Mouse (Mus musculus) left cerebral cortex, postnatal 25 days (tissue): ENCODE results near the gene Suclg2. TPM values are rescaled to one million over a fixed set of nuclear protein-coding genes. Genes with fewer than 3 reads are reported as not detected.

ENCODE experiments used
- DNase-seq, 2 experiments: peaks; one replicate each; pipeline ENCODE4 v3.0.0; 2022; ENCODE audit warnings: low spot score in 2 of 2, mixed read lengths in 1 of 2
- intact Hi-C: fragments of 180-260 bp; cut with DNase I; formaldehyde crosslinking; loops from one replicate; pipeline ENCODE4 v1.15.1; 2025
- total RNA-seq, 2 experiments: library from RNA; stranded (reverse); gene quantifications; 2 replicates each; pipeline ENCODE4 v1.2.3; 2021

Suclg2 gene
- total RNA-seq, 2 experiments from 2014 or later: 15.5 to 17.1 TPM

DNA sequence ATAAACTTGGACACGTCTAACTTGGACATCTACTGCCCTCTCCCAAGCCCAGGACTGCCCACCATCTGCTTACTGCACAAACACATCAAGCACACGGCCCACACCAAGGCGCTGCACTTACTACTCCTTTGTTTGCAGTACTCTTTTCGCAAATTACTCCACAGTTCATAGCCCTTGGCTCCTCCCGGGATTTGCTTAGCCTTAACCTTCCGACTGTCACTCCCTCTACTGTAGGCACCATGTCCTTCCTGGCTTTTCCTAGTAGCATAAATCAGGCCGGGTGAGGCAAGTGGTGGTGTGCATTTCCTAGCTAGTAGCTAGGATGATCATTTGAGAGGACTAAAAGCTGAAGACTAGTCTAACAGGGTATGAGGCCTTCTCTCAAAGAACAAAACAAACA is 16.8 kb downstream of the Suclg2 start:
- intact Hi-C loops: loop anchor here (10.0 kb wide), 1 partner anchor 477 kb away; no protein-coding TSS in a partner anchor
- no peak for DNase-seq

DNA sequence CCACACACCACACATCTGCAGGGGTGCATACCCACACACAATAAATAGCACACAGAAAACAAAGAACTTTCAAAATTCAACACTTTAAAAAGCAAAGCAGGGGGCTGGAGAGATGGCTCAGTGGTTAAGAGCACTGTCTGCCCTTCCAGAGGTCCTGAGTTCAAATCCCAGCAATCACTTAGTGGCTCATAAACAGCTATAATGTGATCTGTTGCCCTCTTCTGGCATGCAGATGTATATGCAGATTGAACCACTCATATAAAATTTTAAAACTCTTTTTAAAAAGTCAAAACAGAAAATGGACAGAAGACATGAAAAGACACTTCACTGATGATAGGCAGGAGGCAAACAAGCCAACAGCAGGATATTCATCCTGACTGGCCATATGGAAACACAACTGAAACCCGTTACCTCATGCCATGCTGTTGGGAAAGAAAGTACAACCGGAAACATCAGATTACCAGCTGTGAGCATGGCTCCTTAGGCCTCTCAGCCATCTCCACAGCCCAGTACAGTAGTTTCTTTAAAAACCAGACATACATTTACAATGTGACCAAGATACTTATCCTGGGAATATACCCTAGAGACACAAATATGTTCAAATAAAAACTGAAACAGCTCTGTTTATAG is 17.5 kb downstream of the Suclg2 start:
- no peak for DNase-seq

GRCm38 (mm10) chr6:95700191-95700590 is 18.4 kb downstream of the Suclg2 start:
- intact Hi-C loops: loop anchor here (10.0 kb wide), 1 partner anchor 475 kb away; no protein-coding TSS in a partner anchor
- no peak for DNase-seq

More for the DNA sequence above, 17.5 kb downstream of the Suclg2 start:
- intact Hi-C loops: loop anchor here (10.0 kb wide), 1 partner anchor 476 kb away; no protein-coding TSS in a partner anchor

- DNase-seq: no peak
- intact Hi-C loops: no loop called here
Observed at GRCm38 (mm10) chr6:95699326-95699725, 19.3 kb downstream of the Suclg2 start.

GRCm38 (mm10) chr6:95698536-95699162 is 20.0 kb downstream of the Suclg2 start:
- no peak for DNase-seq
- intact Hi-C loops: no loop called here

DNA sequence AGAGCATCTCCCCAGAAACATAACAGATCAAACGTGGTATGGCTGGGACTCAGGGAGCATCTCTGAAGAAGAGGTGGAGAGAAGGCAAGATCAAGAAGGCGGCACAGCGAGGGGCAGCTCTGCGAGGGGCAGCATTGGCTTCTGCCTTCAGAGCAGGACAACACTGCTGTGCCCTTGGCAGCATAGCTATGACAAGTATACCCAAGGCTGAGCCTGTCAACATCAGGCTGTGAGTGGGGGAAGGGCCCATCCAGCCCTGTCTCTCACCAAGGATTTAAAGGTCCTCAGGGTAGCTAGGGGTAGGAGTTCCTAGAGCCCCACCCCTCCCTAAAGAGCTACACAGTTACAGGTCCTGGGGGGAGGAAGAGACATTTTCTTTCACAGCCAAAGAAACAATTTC is 23.7 kb downstream of the Suclg2 start:
- no peak for DNase-seq
- intact Hi-C loops: no loop called here

- no peak for DNase-seq
- intact Hi-C loops: no loop called here
Observed at GRCm38 (mm10) chr6:95685242-95685641, 33.4 kb downstream of the Suclg2 start.

- intact Hi-C loops: no loop called here
- DNase-seq: no peak
Observed at GRCm38 (mm10) chr6:95679718-95680117, 38.9 kb downstream of the Suclg2 start.

DNA sequence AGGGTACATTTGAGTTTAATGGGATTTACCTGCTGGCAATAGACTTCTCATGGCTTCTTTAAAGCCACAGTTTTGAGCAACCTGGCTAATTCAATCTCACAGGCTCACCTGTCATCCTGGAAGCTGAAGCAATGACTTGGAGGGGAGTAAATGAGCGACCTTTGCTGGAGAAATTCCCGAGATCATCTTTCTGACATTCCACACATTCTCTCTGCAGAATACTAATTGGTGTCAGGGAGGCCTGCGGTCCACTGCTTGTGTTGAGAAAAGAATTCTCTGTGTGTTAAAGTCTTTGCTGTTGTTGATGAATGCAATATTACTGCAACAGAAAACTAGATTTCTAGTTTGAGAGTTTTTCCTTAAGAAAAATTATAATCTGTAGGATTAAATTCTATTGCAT is 39.3 kb downstream of the Suclg2 start:
- intact Hi-C loops: no loop called here
- no peak for DNase-seq

DNA sequence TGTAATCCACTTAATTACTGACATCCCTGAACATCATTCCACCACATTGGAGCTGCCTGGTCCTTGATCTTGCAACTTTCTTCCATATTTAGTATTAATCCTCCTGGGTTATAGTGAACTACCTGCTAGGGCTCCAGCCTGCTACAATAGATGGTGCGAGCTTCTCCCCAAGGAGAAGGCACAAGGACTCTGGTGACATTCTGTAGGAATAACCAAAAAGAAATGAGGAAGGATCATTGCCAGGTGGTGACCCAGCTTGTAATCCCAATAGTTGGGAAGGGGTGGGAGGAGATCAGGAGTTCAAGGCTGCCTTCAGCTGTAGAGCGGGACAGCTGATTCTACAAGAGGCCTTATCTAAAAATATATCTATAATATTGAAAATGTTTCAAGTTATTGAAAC is 41.6 kb downstream of the Suclg2 start:
- intact Hi-C loops: no loop called here

GRCm38 (mm10) chr6:95676439-95676838 is 42.2 kb downstream of the Suclg2 start:
- intact Hi-C loops: no loop called here
- no peak for DNase-seq

More for the DNA sequence above, 41.6 kb downstream of the Suclg2 start:
- no peak for DNase-seq

DNA sequence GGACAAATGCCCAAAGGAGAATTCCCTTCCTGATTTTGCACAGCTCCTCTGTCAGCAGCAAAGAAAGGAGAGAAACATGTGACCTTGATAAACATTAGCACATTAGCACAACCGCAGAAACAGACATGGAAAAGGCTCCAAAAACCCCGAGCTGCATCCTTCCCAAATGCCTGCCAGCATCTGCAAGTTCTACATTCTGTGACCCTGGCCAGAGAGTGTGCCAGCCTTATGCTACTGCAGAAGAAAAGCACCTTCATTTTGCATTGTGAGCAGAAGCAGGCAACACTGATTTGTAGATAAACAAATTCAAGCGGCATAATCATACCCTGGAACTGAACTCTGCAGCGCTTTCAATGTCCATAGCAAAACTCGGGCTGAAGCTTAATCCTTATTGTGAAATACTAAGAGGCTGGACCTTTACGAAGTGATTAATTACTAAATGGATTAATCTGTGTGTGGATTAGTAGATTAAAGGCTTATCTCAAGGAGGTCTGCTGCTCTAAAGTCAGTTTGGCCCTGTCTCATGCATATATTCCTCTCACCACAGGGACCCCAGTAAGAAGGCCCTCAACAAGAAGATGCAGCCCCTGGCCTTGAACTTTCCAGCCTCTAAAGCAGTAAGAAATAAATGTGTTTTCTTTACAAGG is 43.4 kb downstream of the Suclg2 start:
- no peak for DNase-seq
- intact Hi-C loops: no loop called here

DNA sequence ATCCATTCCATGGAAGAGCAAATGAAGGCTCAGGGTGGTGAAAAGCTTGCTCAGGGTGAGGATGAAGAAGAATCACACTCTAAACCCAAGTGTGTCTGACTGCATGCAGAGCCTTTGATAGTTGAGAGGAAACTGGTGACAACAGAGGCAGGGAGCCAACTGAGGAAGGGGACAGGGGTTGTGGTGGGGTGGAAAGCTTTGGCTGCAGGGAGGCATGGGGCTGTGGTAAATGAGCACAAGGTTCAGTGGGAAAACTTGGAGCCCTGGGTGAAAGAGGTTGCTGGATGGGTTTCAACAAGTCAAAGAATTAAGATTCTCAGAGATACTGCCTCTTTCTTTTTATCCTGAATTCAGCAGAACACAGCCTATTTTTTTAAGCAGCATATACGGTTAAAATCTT is 43.9 kb downstream of the Suclg2 start:
- no peak for DNase-seq
- intact Hi-C loops: no loop called here

DNA sequence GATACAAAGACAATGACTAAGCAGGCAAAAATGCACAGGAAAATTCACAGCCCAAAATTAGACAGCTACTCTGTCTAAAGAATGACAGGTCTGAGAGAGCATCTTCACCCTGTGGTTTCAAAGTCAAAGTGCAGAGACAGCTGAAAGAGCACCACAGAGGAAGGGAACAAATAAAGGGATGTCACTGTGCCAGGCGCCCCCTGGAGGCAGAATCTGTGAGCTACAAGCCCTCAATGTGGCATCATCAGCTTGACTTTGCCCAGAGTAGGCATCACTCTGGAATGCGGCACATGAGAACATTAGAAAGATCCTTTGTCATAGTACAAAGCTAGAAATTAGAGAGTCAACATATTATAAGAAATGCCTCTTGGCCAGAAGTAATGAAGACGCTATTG is 49.3 kb downstream of the Suclg2 start:
- intact Hi-C loops: no loop called here
- DNase-seq: peak in 1 of 2 experiments; percentile 14

GRCm38 (mm10) chr6:95668629-95669334 is 49.8 kb downstream of the Suclg2 start:
- no peak for DNase-seq
- intact Hi-C loops: no loop called here

- intact Hi-C loops: no loop called here
- no peak for DNase-seq
Observed at GRCm38 (mm10) chr6:95657671-95658070, 60.9 kb downstream of the Suclg2 start.

DNA sequence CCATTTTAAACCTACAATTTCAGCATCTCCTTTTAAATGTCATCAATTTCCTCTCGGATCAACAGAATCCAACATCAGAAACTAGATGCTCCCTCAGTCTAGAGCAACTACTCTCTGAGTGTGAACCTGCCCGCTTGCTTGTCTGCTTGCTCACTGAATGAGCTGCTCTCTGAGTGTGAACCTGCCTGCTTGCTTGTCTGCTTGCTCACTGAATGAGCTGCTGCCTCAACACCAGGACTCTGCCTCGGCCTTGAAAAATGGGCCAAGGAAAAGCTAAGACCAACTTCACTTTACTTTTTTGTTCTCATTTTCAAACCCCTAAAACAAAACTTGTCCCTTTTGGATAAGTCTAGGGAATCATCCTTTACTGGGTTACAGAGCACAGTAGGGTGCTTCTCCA is 64.9 kb downstream of the Suclg2 start:
- DNase-seq: no peak
- intact Hi-C loops: no loop called here

DNA sequence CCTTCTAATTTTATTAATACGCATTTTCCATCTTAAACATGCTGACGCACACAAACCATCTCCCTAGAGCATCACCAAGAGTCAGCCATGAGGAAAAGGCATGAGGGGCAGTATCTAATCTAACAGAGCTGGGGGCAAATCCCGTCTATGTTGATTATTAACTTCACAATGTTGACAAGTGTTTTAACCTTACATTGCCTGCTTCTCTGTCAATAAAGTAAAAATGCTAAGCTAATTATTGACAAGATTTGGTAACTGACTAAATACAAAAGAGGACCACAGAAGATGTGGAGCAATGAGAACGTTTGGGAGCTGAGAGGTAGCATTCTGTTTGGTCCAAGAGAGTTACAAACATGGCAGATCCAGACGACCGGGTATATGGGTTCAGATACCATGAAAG is 65.8 kb downstream of the Suclg2 start:
- intact Hi-C loops: no loop called here
- no peak for DNase-seq

GRCm38 (mm10) chr6:95651391-95651876 is 67.2 kb downstream of the Suclg2 start:
- intact Hi-C loops: no loop called here
- no peak for DNase-seq

DNA sequence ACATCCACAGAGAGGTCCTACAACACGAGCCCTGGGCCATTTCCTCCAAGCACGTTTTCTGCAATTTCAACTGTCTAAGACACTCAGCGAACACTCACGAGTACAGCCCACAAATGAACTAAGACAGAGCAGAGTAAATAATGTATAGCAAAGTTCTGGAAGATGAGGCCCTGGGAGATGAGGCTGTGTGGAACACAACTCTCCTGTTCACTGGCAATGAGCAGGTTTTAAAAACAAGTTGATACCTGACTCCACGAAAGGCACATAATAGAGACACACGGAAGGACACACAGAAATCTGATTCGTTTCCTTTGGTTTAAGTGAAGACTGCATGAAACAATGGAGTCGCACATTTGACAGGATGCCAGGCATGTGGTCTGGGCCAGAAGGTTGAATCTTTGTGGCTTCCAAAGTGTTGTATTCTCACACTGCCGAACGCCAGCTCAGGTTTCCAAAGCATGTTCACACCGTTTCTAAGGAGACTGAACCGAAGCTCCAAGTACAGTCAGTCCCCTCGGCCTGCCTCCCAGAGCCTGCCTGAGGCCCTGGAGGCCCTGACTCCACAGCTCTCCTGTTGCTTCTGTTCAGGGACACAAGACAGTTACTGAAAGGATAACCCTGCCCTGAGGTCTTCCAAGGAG is 68.4 kb downstream of the Suclg2 start:
- intact Hi-C loops: no loop called here
- no peak for DNase-seq
